Mouse (Mus musculus) left cerebral cortex, adult 8-10 months (tissue): ENCODE data around the gene AF366264. TPM values are rescaled to one million over a fixed set of nuclear protein-coding genes. Genes with fewer than 3 reads are reported as not detected.
"Not testable (repeated sequence)": the region's sequence is repeated elsewhere in the genome, so short reads cannot be mapped to it uniquely, and the experiment has no call there.

Source experiments
- DNase-seq, 2 experiments: peaks; one replicate each; pipeline ENCODE4 v3.0.0; 2022; ENCODE audit warnings: low spot score in 2 of 2
- total RNA-seq, 4 experiments: library from RNA; stranded (reverse); gene quantifications; 2 replicates each; pipeline ENCODE4 v1.2.4; 2022

AF366264 gene
- not detected for total RNA-seq

DNA sequence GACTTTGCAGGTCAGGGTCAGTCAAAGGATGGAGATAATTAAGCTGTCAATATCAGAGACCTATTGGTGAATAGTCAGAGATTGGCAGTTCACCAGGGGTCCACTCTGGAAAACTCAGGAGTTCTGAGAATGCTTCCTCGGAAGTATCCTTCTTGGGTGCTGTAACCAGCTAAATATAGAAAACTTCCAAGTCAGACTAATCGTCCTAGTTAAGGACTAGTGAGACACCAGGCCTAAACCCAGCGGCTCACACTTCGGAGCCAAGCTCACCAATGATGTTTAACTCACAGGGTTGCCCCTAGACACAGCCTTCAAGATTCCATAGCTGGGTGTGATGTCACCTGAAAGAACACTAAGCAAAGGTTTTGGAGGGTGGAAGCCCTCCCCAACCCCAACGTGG, at the start of gene AF366264:
Gene AF366264 (minus strand): TSS at position 101 of the 400 bp plus-strand sequence.
- not testable (repeated sequence) for DNase-seq

DNA sequence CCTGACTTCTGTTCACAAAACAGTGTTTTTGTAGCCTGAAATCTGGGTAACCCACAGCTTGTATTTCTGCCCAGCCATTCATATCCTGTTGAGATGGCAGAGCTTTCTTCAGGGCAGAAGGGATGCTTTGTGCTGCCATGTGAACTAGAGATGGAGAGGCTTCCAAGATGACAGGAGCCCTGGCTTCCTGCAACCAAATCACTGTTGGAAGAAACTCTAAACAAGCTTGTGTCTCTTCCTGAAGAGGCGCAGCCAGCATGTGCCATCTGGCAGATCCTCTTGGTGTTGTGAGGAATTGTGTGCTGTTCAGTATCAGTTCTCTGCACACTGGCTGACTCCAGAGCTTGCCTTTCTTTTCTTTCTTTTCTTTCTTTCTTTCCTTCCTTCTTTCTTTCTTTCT, 5.1 kb upstream of the AF366264 start:
- not testable (repeated sequence) for DNase-seq

GRCm38 (mm10) chr8:13828598-13829172, 9.5 kb downstream of the AF366264 start:
- no peak for DNase-seq

DNA sequence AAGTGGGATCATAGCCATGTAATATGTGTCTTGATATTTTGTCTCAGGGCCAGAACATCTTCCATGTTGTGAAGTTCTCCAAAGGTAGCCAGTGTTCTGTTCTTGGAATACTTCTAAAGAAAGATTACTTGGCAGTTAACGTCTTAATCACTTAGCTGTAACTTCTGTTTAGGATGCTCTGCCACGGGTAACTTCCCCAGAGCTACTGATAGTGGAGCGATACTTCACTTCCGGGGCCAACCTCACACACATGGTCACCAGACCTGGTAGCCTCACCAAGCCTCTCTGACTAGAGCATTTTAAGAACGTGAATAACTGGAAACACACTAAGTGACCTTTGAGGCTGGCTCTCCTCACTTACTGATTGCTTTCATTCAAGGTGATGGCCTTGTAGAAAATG, 38.6 kb downstream of the AF366264 start:
- DNase-seq, result no peak

- no peak for DNase-seq
Observed at GRCm38 (mm10) chr8:13797676-13798075, 40.5 kb downstream of the AF366264 start.

DNA sequence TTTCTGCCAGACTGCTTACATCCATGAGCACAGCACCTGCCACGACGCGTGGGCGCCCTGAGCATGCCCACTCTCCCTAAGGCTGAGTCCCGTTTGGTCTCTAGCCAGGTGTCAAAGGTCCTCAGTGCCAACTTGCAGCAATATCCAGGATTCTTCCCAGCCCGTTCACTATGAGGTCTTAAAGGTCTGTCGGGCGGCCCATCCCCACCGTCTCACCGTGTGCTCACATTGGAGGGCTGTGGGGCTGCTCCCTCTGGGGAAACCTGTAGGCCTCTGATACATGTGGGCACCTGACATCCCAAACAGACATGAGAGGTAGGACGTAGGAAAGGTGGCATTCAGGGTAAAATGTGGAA, 44.5 kb downstream of the AF366264 start:
- no peak for DNase-seq

GRCm38 (mm10) chr8:13793097-13793745, 45.0 kb downstream of the AF366264 start:
- no peak for DNase-seq

GRCm38 (mm10) chr8:13789606-13790005, 48.6 kb downstream of the AF366264 start:
- DNase-seq, result no peak

- DNase-seq, result peak; percentile 88 to 92
Observed at GRCm38 (mm10) chr8:13785764-13786299, 52.4 kb downstream of the AF366264 start.

GRCm38 (mm10) chr8:13785250-13785763, 52.9 kb downstream of the AF366264 start, which contains the start of gene Upf3a:
Upf3a (plus strand) TSS chr8:13785615.
- DNase-seq, result peak; percentile 65 to 87

Other genes with a start within 250 kb of the AF366264 start
- gene Rasa3, start 160.8 kb downstream of the AF366264 start, total RNA-seq, result 10 to 100 TPM; 63.9 to 72.0 (median 69.5) TPM
- gene Cfap97d2, start 132.5 kb downstream of the AF366264 start, total RNA-seq, result 1 to 10 TPM; 1.1 to 2.6 (median 2.0) TPM
- gene Cdc16, start 80.7 kb downstream of the AF366264 start, total RNA-seq, result 10 to 100 TPM; 45.8 to 48.5 (median 45.9) TPM
- gene Upf3a, start 52.8 kb downstream of the AF366264 start, total RNA-seq, result 10 to 100 TPM; 27.5 to 34.4 (median 30.4) TPM
- 10 to 100 TPM; 28.8 to 30.5 (median 29.8) TPM for gene Champ1, start 31.3 kb upstream of the AF366264 start, total RNA-seq
- gene Coprs, start 51.9 kb upstream of the AF366264 start, total RNA-seq, result 10 to 100 TPM; 30.4 to 38.1 (median 34.2) TPM